Mouse (Mus musculus) natural killer cell, adult 2 months (primary cell): Measurements from ENCODE around the gene Fezf2.

Experiments used
- DNase-seq, 2 experiments: peaks; one replicate each; pipeline ENCODE4 v3.0.0; 2022; ENCODE audit warnings: low spot score in 2 of 2

Fezf2 gene

GRCm38 (mm10) chr14:12342458-12343131 lies 5.4 kb downstream of the Fezf2 start:
- no peak for DNase-seq

- DNase-seq = no peak
Observed at GRCm38 (mm10) chr14:12341789-12342457, 6.1 kb downstream of the Fezf2 start.

GRCm38 (mm10) chr14:12341075-12341788 lies 6.8 kb downstream of the Fezf2 start:
- no peak for DNase-seq

- no peak for DNase-seq
Observed at GRCm38 (mm10) chr14:12340238-12341074, 7.5 kb downstream of the Fezf2 start.

- DNase-seq = no peak
Observed at GRCm38 (mm10) chr14:12338811-12339565, 9.0 kb downstream of the Fezf2 start.

GRCm38 (mm10) chr14:12337998-12338809 lies 9.8 kb downstream of the Fezf2 start:
- DNase-seq = no peak

GRCm38 (mm10) chr14:12337421-12337997 lies 10.5 kb downstream of the Fezf2 start:
- DNase-seq = no peak

GRCm38 (mm10) chr14:12334925-12335324 lies 13.1 kb downstream of the Fezf2 start:
- DNase-seq = no peak

GRCm38 (mm10) chr14:12333622-12334021 lies 14.4 kb downstream of the Fezf2 start:
- DNase-seq = no peak

- DNase-seq = no peak
Observed at GRCm38 (mm10) chr14:12303106-12303505, 44.9 kb downstream of the Fezf2 start.

GRCm38 (mm10) chr14:12300677-12301076 lies 47.3 kb downstream of the Fezf2 start:
- DNase-seq = no peak

GRCm38 (mm10) chr14:12300275-12300674 lies 47.7 kb downstream of the Fezf2 start:
- no peak for DNase-seq

GRCm38 (mm10) chr14:12299654-12300053 lies 48.3 kb downstream of the Fezf2 start:
- no peak for DNase-seq

- no peak for DNase-seq
Observed at GRCm38 (mm10) chr14:12299171-12299570, 48.8 kb downstream of the Fezf2 start.

- DNase-seq = no peak
Observed at GRCm38 (mm10) chr14:12296391-12296790, 51.6 kb downstream of the Fezf2 start.
